Mouse (Mus musculus): ENCODE results near the gene Csnk1e. TPM values are rescaled to one million over a fixed set of nuclear protein-coding genes. Genes with fewer than 3 reads are reported as not detected.

The Csnk1e gene
- polyA plus RNA-seq, 1 experiment from 2014 or later = 53.9 TPM

DNA sequence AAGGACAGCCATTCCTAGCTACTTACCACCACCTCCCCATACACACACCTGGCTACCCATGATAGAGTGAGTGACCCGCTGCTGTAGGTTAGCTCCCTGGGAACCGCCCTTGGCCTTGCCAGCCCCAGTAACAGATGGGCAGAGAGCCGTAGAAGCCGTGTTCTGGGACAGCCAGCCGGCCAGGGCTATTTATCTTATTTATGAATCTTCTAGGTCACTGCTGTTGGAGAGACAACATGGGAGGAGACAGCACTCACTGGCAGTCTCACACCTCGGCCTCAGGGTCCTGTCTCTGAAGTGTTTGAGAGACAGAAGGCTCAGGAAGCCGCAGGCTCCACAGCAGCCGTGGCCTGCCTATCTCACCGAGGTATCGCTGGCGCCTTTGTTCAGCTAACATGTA lies 34.1 kb upstream of the Csnk1e start:
- TF ChIP-seq CTCF (IDR thresholded peaks at IDR 0.05; ENCODE audit: low read depth) = no peak
- no peak for ATAC-seq (replicated peaks; ENCODE audit: low FRiP score, low read depth)
- Histone ChIP-seq H3K4me1 (replicated peaks; ENCODE audit: insufficient read depth, low read length) (no peaks in the 10 kb centered on the region), H3K4me2 (ENCODE audit: low read length) (no peak overlapping the region), H3K9me3 (replicated peaks; ENCODE audit: low read length) (no peaks in the 10 kb centered on the region), H3K36me3 (ENCODE audit: insufficient read depth, low read length) (no peaks in the 10 kb centered on the region), H3K27ac (no peak overlapping the region), H3K9ac (ENCODE audit: low read depth, low read length) (no peak overlapping the region), H3K27me3 (ENCODE audit: insufficient read depth, low read length) (peaks cover 6% of the 10 kb centered on the region; the same call in 1 of the 2 replicates), H3K4me3 (replicated peaks; ENCODE audit: low read depth, low read length) (no peak overlapping the region)
- no peak for DNase-seq (ENCODE audit: low spot score)
- WGBS = 44% methylated on average over 11 of the region's 11 CpGs

DNA sequence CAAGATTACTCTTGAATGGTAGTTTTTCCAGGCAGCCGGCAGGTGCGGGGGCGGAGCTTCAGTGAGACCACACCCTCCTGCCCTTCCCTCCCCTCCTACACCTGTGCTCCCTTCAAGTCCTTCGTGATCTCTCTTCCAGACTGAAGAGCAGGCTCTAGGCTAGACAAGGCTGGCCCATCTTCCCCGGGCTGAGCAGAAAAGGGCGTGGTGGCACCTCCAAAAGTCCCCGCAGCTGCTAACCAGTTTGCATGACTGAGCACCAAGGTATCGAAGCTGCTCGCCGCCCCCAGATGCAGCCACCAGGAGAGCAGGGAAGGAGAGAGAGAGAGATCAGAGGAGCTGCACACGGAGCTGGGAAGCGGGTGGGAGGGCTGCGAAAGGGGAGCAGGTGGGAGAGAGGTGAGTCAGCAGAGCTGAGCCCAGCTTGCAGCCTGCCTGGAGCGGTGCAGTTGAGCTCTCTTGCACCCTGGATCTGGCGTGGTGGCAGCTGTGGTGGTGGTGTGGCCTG lies 25.9 kb upstream of the Csnk1e start:
- Histone ChIP-seq H3K9ac (ENCODE audit: low read depth, low read length) (no peak overlapping the region), H3K4me1 (replicated peaks; ENCODE audit: insufficient read depth, low read length) (no peaks in the 10 kb centered on the region), H3K27me3 (ENCODE audit: insufficient read depth, low read length) (no peaks in the 10 kb centered on the region), H3K36me3 (ENCODE audit: insufficient read depth, low read length) (no peaks in the 10 kb centered on the region), H3K27ac (no peak overlapping the region), H3K9me3 (replicated peaks; ENCODE audit: low read length) (no peaks in the 10 kb centered on the region), H3K4me2 (ENCODE audit: low read length) (peak overlapping the region; percentile 34; the same call in 1 of the 2 replicates), H3K4me3 (replicated peaks; ENCODE audit: low read depth, low read length) (no peak overlapping the region)
- DNase-seq (ENCODE audit: low spot score) (no peak), ATAC-seq (replicated peaks; ENCODE audit: low FRiP score, low read depth) (0 out of 2 replicates have a peak, but pooled peaks have one; percentile 47)
- 8% methylated on average over 15 of the region's 15 CpGs for WGBS
- TF ChIP-seq CTCF (IDR thresholded peaks at IDR 0.05; ENCODE audit: low read depth) = no peak

DNA sequence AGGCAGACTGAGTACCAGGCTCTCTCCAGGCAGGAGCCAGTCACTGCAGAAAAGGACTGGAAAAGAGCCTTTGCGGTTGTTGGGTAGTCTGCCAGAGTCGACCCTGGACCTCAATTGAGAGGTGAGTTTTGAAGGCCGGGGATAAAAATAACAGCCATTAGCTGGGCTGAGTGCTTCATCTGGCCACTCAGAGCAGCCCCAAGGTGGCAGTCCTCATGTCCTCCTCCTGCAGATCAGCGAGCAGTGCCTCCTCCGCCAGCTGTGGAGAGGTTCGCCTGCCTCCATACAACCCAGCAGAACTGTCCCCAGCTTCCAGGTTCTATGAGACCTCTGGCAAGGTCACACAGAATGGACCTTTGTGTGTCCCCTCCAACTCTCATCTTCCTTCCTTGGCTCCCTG lies 21.9 kb upstream of the Csnk1e start:
- Histone ChIP-seq H3K9ac (ENCODE audit: low read depth, low read length) (no peak overlapping the region), H3K4me3 (replicated peaks; ENCODE audit: low read depth, low read length) (no peak overlapping the region), H3K27ac (no peak overlapping the region), H3K9me3 (replicated peaks; ENCODE audit: low read length) (no peaks in the 10 kb centered on the region), H3K27me3 (ENCODE audit: insufficient read depth, low read length) (no peaks in the 10 kb centered on the region), H3K4me2 (ENCODE audit: low read length) (no peak overlapping the region), H3K36me3 (ENCODE audit: insufficient read depth, low read length) (no peaks in the 10 kb centered on the region), H3K4me1 (replicated peaks; ENCODE audit: insufficient read depth, low read length) (no peaks in the 10 kb centered on the region)
- no peak for ATAC-seq (replicated peaks; ENCODE audit: low FRiP score, low read depth)
- whole genome bisulfite sequencing = 36% methylated on average over 6 of the region's 6 CpGs
- no peak for TF ChIP-seq CTCF (IDR thresholded peaks at IDR 0.05; ENCODE audit: low read depth)
- no peak for DNase-seq (ENCODE audit: low spot score)

DNA sequence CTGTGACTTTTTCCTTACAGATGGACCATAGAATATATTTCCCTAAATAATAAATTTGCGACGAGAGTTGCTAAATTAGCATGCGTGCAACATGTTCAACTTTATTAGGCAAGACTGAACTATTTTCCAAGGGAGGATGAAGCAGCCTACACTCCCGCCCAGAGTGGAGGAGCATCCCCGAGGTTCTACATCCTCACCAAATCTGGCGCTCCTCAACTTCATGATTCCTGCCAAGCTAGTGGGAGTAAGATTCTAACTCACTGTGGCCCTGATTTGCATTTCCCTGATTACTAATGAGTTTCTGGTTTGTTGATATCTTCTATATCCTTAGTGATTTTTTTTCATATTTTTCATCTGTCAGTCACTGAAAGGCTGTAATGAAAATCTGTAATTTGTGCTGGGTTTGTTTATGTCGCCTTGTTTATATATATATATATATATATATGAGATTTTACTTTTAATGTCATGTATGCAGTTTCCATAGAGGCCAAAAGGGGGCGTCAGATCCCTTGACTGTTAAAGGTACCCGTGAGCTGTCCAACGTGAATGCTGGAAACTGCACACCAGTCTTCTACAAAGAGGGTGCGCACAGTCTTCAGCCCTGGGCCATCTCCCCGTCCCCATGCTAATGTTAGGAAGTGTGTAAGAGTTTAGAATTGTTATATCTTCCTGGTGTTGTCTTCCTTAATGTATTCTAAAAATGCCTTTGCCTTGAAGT lies 18.4 kb upstream of the Csnk1e start:
- Histone ChIP-seq H3K4me3 (replicated peaks; ENCODE audit: low read depth, low read length) (no peak overlapping the region), H3K4me1 (replicated peaks; ENCODE audit: insufficient read depth, low read length) (no peaks in the 10 kb centered on the region), H3K9me3 (replicated peaks; ENCODE audit: low read length) (no peaks in the 10 kb centered on the region), H3K9ac (ENCODE audit: low read depth, low read length) (no peak overlapping the region), H3K36me3 (ENCODE audit: insufficient read depth, low read length) (no peaks in the 10 kb centered on the region), H3K27ac (no peak overlapping the region), H3K27me3 (ENCODE audit: insufficient read depth, low read length) (no peaks in the 10 kb centered on the region), H3K4me2 (ENCODE audit: low read length) (no peak overlapping the region)
- no peak for DNase-seq (ENCODE audit: low spot score)
- WGBS = 57% methylated on average over 12 of the region's 12 CpGs
- ATAC-seq (replicated peaks; ENCODE audit: low FRiP score, low read depth) = no peak
- TF ChIP-seq CTCF (IDR thresholded peaks at IDR 0.05; ENCODE audit: low read depth) = peak; percentile 16; the same call in 1 of the 2 replicates

DNA sequence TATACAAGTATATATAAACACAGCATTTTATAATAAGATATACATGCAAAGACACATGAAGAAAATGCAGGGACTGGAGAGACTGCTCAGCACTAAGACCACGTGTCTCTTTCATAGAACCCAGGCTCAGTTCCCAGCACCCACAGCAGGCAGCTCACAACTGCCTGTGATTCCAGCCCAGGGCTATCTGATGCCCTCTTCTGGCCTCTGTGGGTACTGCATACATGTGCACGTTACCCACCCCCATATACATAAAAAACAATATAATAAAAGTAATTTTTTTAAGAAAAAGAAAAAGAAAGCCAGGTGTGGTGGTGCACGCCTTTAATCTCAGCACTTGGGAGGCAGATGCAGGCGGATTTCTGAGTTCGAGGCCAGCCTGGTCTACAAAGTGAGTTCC lies 17.7 kb upstream of the Csnk1e start:
- Histone ChIP-seq H3K4me3 (replicated peaks; ENCODE audit: low read depth, low read length) (no peak overlapping the region), H3K4me2 (ENCODE audit: low read length) (no peak overlapping the region), H3K27me3 (ENCODE audit: insufficient read depth, low read length) (no peaks in the 10 kb centered on the region), H3K9me3 (replicated peaks; ENCODE audit: low read length) (no peaks in the 10 kb centered on the region), H3K4me1 (replicated peaks; ENCODE audit: insufficient read depth, low read length) (no peaks in the 10 kb centered on the region), H3K36me3 (ENCODE audit: insufficient read depth, low read length) (no peaks in the 10 kb centered on the region), H3K9ac (ENCODE audit: low read depth, low read length) (no peak overlapping the region), H3K27ac (no peak overlapping the region)
- TF ChIP-seq CTCF (IDR thresholded peaks at IDR 0.05; ENCODE audit: low read depth) = peak; percentile 30; the same call in 1 of the 2 replicates
- DNase-seq (ENCODE audit: low spot score) = no peak
- no peak for ATAC-seq (replicated peaks; ENCODE audit: low FRiP score, low read depth)
- 89% methylated on average over 5 of the region's 5 CpGs for WGBS

DNA sequence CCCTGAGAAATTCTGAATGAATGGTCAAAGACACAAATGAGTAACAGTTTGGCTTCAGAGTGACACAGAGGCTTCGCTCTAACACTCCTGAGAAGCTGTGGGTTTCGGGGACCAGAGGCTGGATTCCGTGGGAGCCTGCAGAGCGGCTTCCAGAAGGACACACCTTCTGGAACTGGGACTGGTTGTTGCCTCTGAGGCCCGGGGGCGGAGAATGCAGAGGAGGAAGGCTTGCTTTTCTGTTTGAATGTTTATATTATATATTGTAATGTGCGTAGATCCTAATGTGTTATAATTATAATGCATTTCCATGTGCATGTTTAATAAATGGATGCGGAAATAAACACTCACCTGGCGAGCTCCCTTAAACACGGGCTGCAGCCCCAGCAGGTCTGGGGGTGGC lies 15.7 kb upstream of the Csnk1e start:
- no peak for DNase-seq (ENCODE audit: low spot score)
- H3K4me2 ChIP-seq (ENCODE audit: low read length) = peak overlapping the region; percentile 31; the same call in 1 of the 2 replicates
- no peaks in the 10 kb centered on the region for H3K27me3 ChIP-seq (ENCODE audit: insufficient read depth, low read length)
- no peak overlapping the region for H3K4me3 ChIP-seq (replicated peaks; ENCODE audit: low read depth, low read length)
- no peak for TF ChIP-seq CTCF (IDR thresholded peaks at IDR 0.05; ENCODE audit: low read depth)
- 47% methylated on average over 10 of the region's 10 CpGs for WGBS
- H3K27ac ChIP-seq = no peak overlapping the region
- H3K9ac ChIP-seq (ENCODE audit: low read depth, low read length) = no peak overlapping the region
- no peaks in the 10 kb centered on the region for H3K4me1 ChIP-seq (replicated peaks; ENCODE audit: insufficient read depth, low read length)
- no peaks in the 10 kb centered on the region for H3K36me3 ChIP-seq (ENCODE audit: insufficient read depth, low read length)
- no peaks in the 10 kb centered on the region for H3K9me3 ChIP-seq (replicated peaks; ENCODE audit: low read length)
- ATAC-seq (replicated peaks; ENCODE audit: low FRiP score, low read depth) = no peak
